ENCODE assay signal across 9 mouse cellular contexts in the genomic region with DNA sequence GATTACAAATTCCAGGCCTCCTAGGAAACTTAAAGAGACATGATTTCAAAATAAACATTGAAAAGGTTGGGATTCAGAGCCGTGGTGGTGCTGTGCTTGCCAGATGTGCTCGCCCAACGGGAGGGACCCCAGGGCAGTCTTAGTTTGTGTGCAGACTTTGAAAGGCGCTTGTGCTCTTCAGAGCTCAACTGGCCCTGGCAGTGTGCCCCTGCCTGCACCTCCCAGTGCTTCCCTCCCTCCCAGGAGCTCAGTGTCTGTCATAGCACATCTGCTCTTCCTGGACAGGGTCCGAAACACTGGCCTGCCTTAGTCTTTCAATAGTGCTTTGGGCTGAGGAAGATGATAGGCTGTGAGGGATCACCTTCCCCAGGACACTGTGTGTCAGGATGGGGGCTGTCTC. TPM values are rescaled to one million over a fixed set of nuclear protein-coding genes. Genes with fewer than 3 reads are reported as not detected.
DNase-seq lines count a peak whose midpoint lies in the region; ATAC-seq lines count a peak whose summit lies in the region.
"Had no signal": no experiment of that assay in that cellular context is flagged by ENCODE, and none has a peak within 500 bp of the region (broad histone marks: within the 10 kb centered on the region; RNA-seq: fewer than 3 reads in every experiment).

No protein-coding gene starts in this region.

- H3K4me1 ChIP-seq in hindbrain, embryonic 14.5 days (replicated peaks; ENCODE audit: control insufficient read depth, insufficient read depth, low read length) = peaks cover 14% of the 10 kb centered on the region; the same call in 1 of the 2 replicates
- H3K4me1 ChIP-seq in hindbrain, embryonic 11.5 days (replicated peaks; ENCODE audit: control insufficient read depth, insufficient read depth, low read length) = no peaks in the 10 kb centered on the region; the same call in 1 of the 2 replicates
- peaks cover 50% of the 10 kb centered on the region for H3K4me1 ChIP-seq in midbrain, embryonic 15.5 days
- peaks cover 27% of the 10 kb centered on the region for H3K4me1 ChIP-seq in midbrain, embryonic 16.5 days (ENCODE audit: control insufficient read depth, insufficient read depth, low read length)
- H3K4me1 ChIP-seq in heart, embryonic 14.5 days (ENCODE audit: control insufficient read depth in 2 of 2, insufficient read depth in 2 of 2, low read length in 2 of 2) = peaks cover 58 to 70% of the 10 kb centered on the region in 2 experiments
- peaks cover 59% of the 10 kb centered on the region for H3K4me1 ChIP-seq in stomach, embryonic 16.5 days (ENCODE audit: control insufficient read depth, insufficient read depth, low read length)

- DNase-seq in hindbrain, embryonic 14.5 days (ENCODE audit: low spot score) = no peak
- no peak for DNase-seq in hindbrain, embryonic 11.5 days (ENCODE audit: low spot score)
- DNase-seq: thymus, postnatal 25 days had no signal

- no peak overlapping the region for H3K9ac ChIP-seq in hindbrain, embryonic 14.5 days
- no peak overlapping the region for H3K9ac ChIP-seq in hindbrain, embryonic 11.5 days (ENCODE audit: low read depth, low read length)
- no peak overlapping the region for H3K9ac ChIP-seq in midbrain, embryonic 15.5 days
- H3K9ac ChIP-seq in midbrain, embryonic 16.5 days (ENCODE audit: low read depth, low read length) = no peak overlapping the region
- peak overlapping the region; percentile 22; the same call in 1 of the 2 replicates for H3K9ac ChIP-seq in heart, embryonic 14.5 days (ENCODE audit: low read length)
- H3K9ac ChIP-seq in stomach, embryonic 16.5 days (ENCODE audit: low read length) = peak overlapping the region; percentile 37; the same call in 1 of the 2 replicates

- no peaks in the 10 kb centered on the region for H3K27me3 ChIP-seq in hindbrain, embryonic 14.5 days (ENCODE audit: control insufficient read depth, insufficient read depth, low read length)
- H3K27me3 ChIP-seq in hindbrain, embryonic 11.5 days (ENCODE audit: control insufficient read depth, insufficient read depth, low read length) = no peaks in the 10 kb centered on the region
- no peaks in the 10 kb centered on the region for H3K27me3 ChIP-seq in midbrain, embryonic 15.5 days (replicated peaks)
- no peaks in the 10 kb centered on the region for H3K27me3 ChIP-seq in midbrain, embryonic 16.5 days (ENCODE audit: control insufficient read depth, insufficient read depth, low read depth, low read length)
- H3K27me3 ChIP-seq in heart, embryonic 14.5 days (ENCODE audit: control insufficient read depth, insufficient read depth, low read length) = no peaks in the 10 kb centered on the region
- H3K27me3 ChIP-seq in stomach, embryonic 16.5 days (ENCODE audit: control insufficient read depth, insufficient read depth, low read length) = no peaks in the 10 kb centered on the region

- H3K9me3 ChIP-seq in hindbrain, embryonic 14.5 days (ENCODE audit: control insufficient read depth, low read length) = no peaks in the 10 kb centered on the region
- H3K9me3 ChIP-seq in hindbrain, embryonic 11.5 days (ENCODE audit: control insufficient read depth, low read length) = no peaks in the 10 kb centered on the region
- no peaks in the 10 kb centered on the region for H3K9me3 ChIP-seq in midbrain, embryonic 15.5 days
- no peaks in the 10 kb centered on the region for H3K9me3 ChIP-seq in midbrain, embryonic 16.5 days (replicated peaks; ENCODE audit: control insufficient read depth, low read length, poor library complexity, severe bottlenecking)
- H3K9me3 ChIP-seq in heart, embryonic 14.5 days (ENCODE audit: control insufficient read depth, low read length) = no peaks in the 10 kb centered on the region
- H3K9me3 ChIP-seq in stomach, embryonic 16.5 days (replicated peaks; ENCODE audit: control insufficient read depth, low read length) = no peaks in the 10 kb centered on the region
- H3K9me3 ChIP-seq: G1E had no signal

- no peak for ATAC-seq in hindbrain, embryonic 14.5 days (ENCODE audit: low FRiP score)
- ATAC-seq in hindbrain, embryonic 11.5 days (ENCODE audit: low FRiP score) = no peak
- no peak for ATAC-seq in midbrain, embryonic 15.5 days (replicated peaks)
- no peak for ATAC-seq in midbrain, embryonic 16.5 days
- no peak for ATAC-seq in heart, embryonic 14.5 days (ENCODE audit: insufficient number of reproducible peaks, insufficient read depth, low FRiP score, low read depth)
- ATAC-seq in stomach, embryonic 16.5 days (ENCODE audit: insufficient read depth, low FRiP score) = peak; percentile 63
- no peak for ATAC-seq in CD4-positive, CD25-positive, alpha-beta regulatory T cell, adult 4 months

- H3K27ac ChIP-seq in hindbrain, embryonic 14.5 days = peak overlapping the region; percentile 32; the same call in 1 of the 2 replicates
- no peak overlapping the region for H3K27ac ChIP-seq in hindbrain, embryonic 11.5 days (ENCODE audit: low read depth, low read length)
- 0 out of 2 replicates have a peak overlapping the region, but pooled peaks have one; percentile 26 for H3K27ac ChIP-seq in midbrain, embryonic 15.5 days
- H3K27ac ChIP-seq in midbrain, embryonic 16.5 days (ENCODE audit: low read length) = no peak overlapping the region
- 0 out of 4 replicates have a peak overlapping the region, but pooled peaks of 1 of the 2 experiments have one; percentile 11 for H3K27ac ChIP-seq in heart, embryonic 14.5 days (replicated peaks in 1 of 2; ENCODE audit: control insufficient read depth in 1 of 2, insufficient read depth in 1 of 2, low read depth in 2 of 2, low read length in 2 of 2)
- peak overlapping the region; percentile 85 for H3K27ac ChIP-seq in stomach, embryonic 16.5 days (ENCODE audit: low read length)

- no peak overlapping the region for H3K4me2 ChIP-seq in hindbrain, embryonic 14.5 days (replicated peaks)
- H3K4me2 ChIP-seq in hindbrain, embryonic 11.5 days (replicated peaks; ENCODE audit: low read depth, low read length) = no peak overlapping the region
- H3K4me2 ChIP-seq in midbrain, embryonic 15.5 days = no peak overlapping the region
- no peak overlapping the region for H3K4me2 ChIP-seq in midbrain, embryonic 16.5 days (ENCODE audit: low read length)
- no peak overlapping the region for H3K4me2 ChIP-seq in heart, embryonic 14.5 days (ENCODE audit: low read length)
- H3K4me2 ChIP-seq in stomach, embryonic 16.5 days (ENCODE audit: low read depth, low read length) = no peak overlapping the region

- H3K4me3 ChIP-seq in hindbrain, embryonic 14.5 days (replicated peaks; ENCODE audit: low read length) = no peak overlapping the region
- no peak overlapping the region for H3K4me3 ChIP-seq in hindbrain, embryonic 11.5 days (ENCODE audit: low read depth, low read length)
- H3K4me3 ChIP-seq in midbrain, embryonic 15.5 days = no peak overlapping the region
- no peak overlapping the region for H3K4me3 ChIP-seq in midbrain, embryonic 16.5 days (ENCODE audit: low read depth, low read length)
- no peak overlapping the region for H3K4me3 ChIP-seq in heart, embryonic 14.5 days (ENCODE audit: control insufficient read depth in 1 of 2, insufficient read depth in 1 of 2, low read depth in 1 of 2, low read length in 2 of 2)
- no peak overlapping the region for H3K4me3 ChIP-seq in stomach, embryonic 16.5 days (replicated peaks; ENCODE audit: low read length)

- H3K36me3 ChIP-seq in hindbrain, embryonic 14.5 days (replicated peaks; ENCODE audit: control insufficient read depth, insufficient read depth) = peaks cover 5% of the 10 kb centered on the region; the same call in 1 of the 2 replicates
- H3K36me3 ChIP-seq in hindbrain, embryonic 11.5 days (ENCODE audit: control insufficient read depth, insufficient read depth, low read length) = no peaks in the 10 kb centered on the region
- H3K36me3 ChIP-seq in midbrain, embryonic 15.5 days (replicated peaks) = no peaks in the 10 kb centered on the region
- H3K36me3 ChIP-seq in midbrain, embryonic 16.5 days (ENCODE audit: control insufficient read depth, insufficient read depth, low read length) = peaks cover 4% of the 10 kb centered on the region; the same call in 1 of the 2 replicates
- peaks cover 11% of the 10 kb centered on the region for H3K36me3 ChIP-seq in heart, embryonic 14.5 days (ENCODE audit: control insufficient read depth, insufficient read depth, low read length)
- no peaks in the 10 kb centered on the region for H3K36me3 ChIP-seq in stomach, embryonic 16.5 days (ENCODE audit: control insufficient read depth, insufficient read depth, low read length)

- WGBS in hindbrain, embryonic 14.5 days = 59% methylated on average over 5 of the region's 5 CpGs
- WGBS in hindbrain, embryonic 11.5 days = 59% methylated on average over 5 of the region's 5 CpGs
- WGBS in midbrain, embryonic 15.5 days = 46% methylated on average over 5 of the region's 5 CpGs
- 36% methylated on average over 5 of the region's 5 CpGs for WGBS in midbrain, embryonic 16.5 days
- whole genome bisulfite sequencing in heart, embryonic 14.5 days = 51% methylated on average over 5 of the region's 5 CpGs
- 30% methylated on average over 5 of the region's 5 CpGs for WGBS in stomach, embryonic 16.5 days

RNA-seq across cellular contexts. Expression of a gene that starts 15.9 kb away (rescaled TPM):
- polyA plus RNA-seq in hindbrain, embryonic 14.5 days (2014; fragmentation: Nextera tagmentation; extraction: Ambion mirVana) = 41.2 and 41.9 TPM in 2 replicates
- 36.7 and 36.9 TPM in 2 replicates for polyA plus RNA-seq in hindbrain, embryonic 11.5 days (2014; fragmentation: Nextera tagmentation; extraction: Ambion mirVana)
- polyA plus RNA-seq in midbrain, embryonic 15.5 days (2015; fragmentation: Nextera tagmentation; extraction: Ambion mirVana) = 62.8 and 63.9 TPM in 2 replicates
- 60.7 and 63.4 TPM in 2 replicates for polyA plus RNA-seq in midbrain, embryonic 16.5 days (2015; fragmentation: Nextera tagmentation; extraction: Ambion mirVana)
- polyA plus RNA-seq in heart, embryonic 14.5 days (2014; fragmentation: Nextera tagmentation; extraction: Ambion mirVana) = 33.2 and 34.2 TPM in 2 replicates
- polyA plus RNA-seq in stomach, embryonic 16.5 days (2015; fragmentation: Nextera tagmentation; extraction: Ambion mirVana) = 61.7 and 62.5 TPM in 2 replicates
- polyA plus RNA-seq in CD4-positive, CD25-positive, alpha-beta regulatory T cell, adult 4 months (2017; shearing (Covaris generic)) = 10 to 100 TPM; 11.9 to 18.9 TPM

Comparison
In these comparisons a context has a peak if more than half of its experiments do, and no peak if none do; other contexts are left out.
1. H3K27ac ChIP-seq: peak in hindbrain, embryonic 14.5 days (single experiment), midbrain, embryonic 15.5 days (single experiment) and stomach, embryonic 16.5 days (single experiment); none in hindbrain, embryonic 11.5 days (single experiment) and midbrain, embryonic 16.5 days (single experiment).
2. H3K9ac ChIP-seq: peak in heart, embryonic 14.5 days (single experiment) and stomach, embryonic 16.5 days (single experiment); none in hindbrain, embryonic 14.5 days (single experiment), hindbrain, embryonic 11.5 days (single experiment), midbrain, embryonic 15.5 days (single experiment) and midbrain, embryonic 16.5 days (single experiment).